ENCODE assay signal across 13 mouse cellular contexts in the genomic region with DNA sequence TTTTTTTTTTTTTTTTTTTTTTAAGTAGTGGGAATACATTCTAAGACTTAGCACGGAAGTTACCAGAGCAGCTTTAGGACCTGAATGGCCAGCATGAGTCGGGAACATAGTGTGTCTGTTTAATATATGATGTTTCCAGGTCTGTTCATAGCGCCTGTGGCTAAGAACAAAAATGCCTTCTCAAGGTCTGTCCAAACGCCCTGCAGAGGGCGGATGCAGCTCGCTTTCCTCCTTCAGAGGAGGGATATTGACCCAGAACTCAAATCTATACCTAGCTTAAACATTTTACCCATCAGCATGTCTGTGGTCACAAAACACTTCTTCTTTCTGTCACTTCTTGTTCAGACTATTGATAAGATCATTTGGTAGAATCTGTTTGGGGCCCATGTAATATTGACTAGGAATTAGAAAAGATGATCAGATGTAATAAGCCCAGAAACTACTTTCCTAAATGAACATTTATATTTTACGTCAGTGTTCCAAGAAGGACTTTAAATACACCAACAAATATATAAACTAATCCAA. TPM values are rescaled to one million over a fixed set of nuclear protein-coding genes. Genes with fewer than 3 reads are reported as not detected.
DNase-seq lines count a peak whose midpoint lies in the region; ATAC-seq lines count a peak whose summit lies in the region.
"Had no signal": no experiment of that assay in that cellular context is flagged by ENCODE, and none has a peak within 500 bp of the region (broad histone marks: within the 10 kb centered on the region; RNA-seq: fewer than 3 reads in every experiment).

No protein-coding gene starts in this region.

- H3K4me1 ChIP-seq in forebrain, embryonic 13.5 days: peaks cover 43% of the 10 kb centered on the region
- H3K4me1 ChIP-seq in midbrain, embryonic 10.5 days: peaks cover 42% of the 10 kb centered on the region

- H3K4me3 ChIP-seq in forebrain, embryonic 13.5 days: peak overlapping the region; percentile 94
- peak overlapping the region; percentile 99 for H3K4me3 ChIP-seq in midbrain, embryonic 10.5 days
- H3K4me3 ChIP-seq: heart, embryonic 12.5 days; liver, embryonic 15.5 days had no signal

- no peaks in the 10 kb centered on the region for H3K9me3 ChIP-seq in forebrain, embryonic 13.5 days (replicated peaks)
- H3K9me3 ChIP-seq in midbrain, embryonic 10.5 days (replicated peaks): no peaks in the 10 kb centered on the region
- H3K9me3 ChIP-seq: heart, embryonic 12.5 days; liver, embryonic 15.5 days had no signal

- no peaks in the 10 kb centered on the region for H3K36me3 ChIP-seq in forebrain, embryonic 13.5 days (ENCODE audit: poor library complexity, severe bottlenecking)
- peaks cover 25% of the 10 kb centered on the region for H3K36me3 ChIP-seq in midbrain, embryonic 10.5 days
- H3K36me3 ChIP-seq: heart, embryonic 12.5 days; liver, embryonic 15.5 days had no signal

- H3K27ac ChIP-seq in forebrain, embryonic 13.5 days: no peak overlapping the region
- H3K27ac ChIP-seq in midbrain, embryonic 10.5 days (replicated peaks): peak overlapping the region; percentile 99
- H3K27ac ChIP-seq: liver, embryonic 15.5 days had no signal

- peak overlapping the region; percentile 61 for H3K9ac ChIP-seq in forebrain, embryonic 13.5 days
- H3K9ac ChIP-seq: heart, embryonic 12.5 days; liver, embryonic 15.5 days had no signal

- peak overlapping the region; percentile 69 for H3K4me2 ChIP-seq in forebrain, embryonic 13.5 days
- H3K4me2 ChIP-seq: heart, embryonic 12.5 days; liver, embryonic 15.5 days had no signal

- WGBS in forebrain, embryonic 13.5 days: 15% methylated on average over 7 of the region's 7 CpGs
- 7% methylated on average over 7 of the region's 7 CpGs for WGBS in midbrain, embryonic 10.5 days

- intact Hi-C loops in left cerebral cortex, postnatal 4 days (cut with DNase I): loop anchor here (5.0 kb wide), 1 partner anchor 1734 kb away; no protein-coding TSS in a partner anchor

- no peak for ATAC-seq in forebrain, embryonic 13.5 days

- peaks cover 5% of the 10 kb centered on the region; the same call in 1 of the 2 replicates for H3K27me3 ChIP-seq in forebrain, embryonic 13.5 days
- peaks cover 29% of the 10 kb centered on the region for H3K27me3 ChIP-seq in midbrain, embryonic 10.5 days (ENCODE audit: low read depth, poor library complexity, severe bottlenecking)

- DNase-seq in left cerebral cortex, postnatal 4 days: peak; percentile 48
- no peak for DNase-seq in left cerebral cortex, adult 11 months (ENCODE audit: low spot score)
- DNase-seq in midbrain, embryonic 10.5 days (ENCODE audit: low spot score): peak; percentile 36
- DNase-seq in retina, embryonic 14.5 days (ENCODE audit: low spot score): peak; percentile 66
- DNase-seq in kidney, adult 18-20 months: no peak
- no peak for DNase-seq in kidney, postnatal 25 days
- no peak for DNase-seq in spleen, postnatal 10 days (ENCODE audit: low spot score in 2 of 2)
- DNase-seq: kidney, adult 2 months had no signal

RNA-seq across cellular contexts. Expression of gene Pou3f2, which starts 5.3 kb away (rescaled TPM):
- total RNA-seq in left cerebral cortex, postnatal 4 days (2021): 10 to 100 TPM; 50.0 to 68.6 TPM
- 38.3 and 44.0 TPM in 2 replicates for polyA plus RNA-seq in forebrain, embryonic 13.5 days (2015; fragmentation: Nextera tagmentation; extraction: Ambion mirVana)
- polyA plus RNA-seq in midbrain, embryonic 10.5 days (2016; fragmentation: Nextera tagmentation; extraction: Ambion mirVana): 47.9 and 58.5 TPM in 2 replicates
- total RNA-seq: megakaryocyte, adult 5-6 weeks had no signal
- polyA plus RNA-seq: kidney, adult 2 months; stomach, embryonic 14.5 days had no signal

Comparison
In these comparisons a context has a peak if more than half of its experiments do, and no peak if none do; other contexts are left out.
1. DNase-seq: peak in left cerebral cortex, postnatal 4 days (single experiment), midbrain, embryonic 10.5 days (single experiment) and retina, embryonic 14.5 days (single experiment); none in left cerebral cortex, adult 11 months (single experiment), kidney, adult 18-20 months (single experiment), kidney, postnatal 25 days (0 of 2) and spleen, postnatal 10 days (0 of 2).